Mouse (Mus musculus) neural tube, embryonic 13.5 days (tissue): Measurements from ENCODE around the gene Atp8a1. TPM values are rescaled to one million over a fixed set of nuclear protein-coding genes. Genes with fewer than 3 reads are reported as not detected.

ENCODE experiments used
- ATAC-seq: fragments of 200-750 bp; cut with Nextera tagmentation; 2 replicates; pipeline ENCODE4 v1.8.0; 2017; ENCODE audit warnings: low read depth, mild to moderate bottlenecking, moderate TSS enrichment, moderate library complexity
- H3K27ac ChIP-seq: fragments of 300-500 bp; sonication (generic); replicated peaks from 2 replicates; pipeline ENCODE4 v1.5.1; 2015; ENCODE audit warnings: moderate library complexity, mild to moderate bottlenecking, inconsistent platforms
- H3K27me3 ChIP-seq: fragments of 300-500 bp; sonication (generic); 2 replicates; pipeline ENCODE4 v1.6.1; 2015; ENCODE audit warnings: mild to moderate bottlenecking, inconsistent platforms
- H3K36me3 ChIP-seq: fragments of 300-500 bp; sonication (generic); 2 replicates; pipeline ENCODE4 v1.6.1; 2015; ENCODE audit warnings: mild to moderate bottlenecking, inconsistent platforms
- H3K4me1 ChIP-seq: fragments of 300-500 bp; sonication (generic); replicated peaks from 2 replicates; pipeline ENCODE4 v1.6.1; 2015; ENCODE audit warnings: inconsistent platforms
- H3K4me2 ChIP-seq: fragments of 300-500 bp; sonication (generic); 2 replicates; pipeline ENCODE4 v1.6.1; 2015; ENCODE audit warnings: inconsistent platforms, mild to moderate bottlenecking, moderate library complexity
- H3K4me3 ChIP-seq: fragments of 300-500 bp; sonication (generic); 2 replicates; pipeline ENCODE4 v1.5.1; 2015; ENCODE audit warnings: mild to moderate bottlenecking, inconsistent platforms
- H3K9ac ChIP-seq: fragments of 300-500 bp; sonication (generic); 2 replicates; pipeline ENCODE4 v1.6.1; 2015; ENCODE audit warnings: moderate library complexity, mild to moderate bottlenecking, inconsistent platforms
- H3K9me3 ChIP-seq: fragments of 300-500 bp; sonication (generic); 2 replicates; pipeline ENCODE4 v1.6.1; 2016; ENCODE audit warnings: inconsistent platforms
- WGBS: fragments of 180-500 bp; shearing (Covaris S2); methylation state at CpG from one replicate; pipeline ENCODE4 v1.1.7; 2015; 5-methylcytosine and 5-hydroxymethylcytosine counted together
- polyA plus RNA-seq: library from polyadenylated mRNA; unstranded; fragments of >200 nt; fragmentation: Nextera tagmentation; extraction: Ambion mirVana; gene quantifications from 2 replicates; pipeline ENCODE4 v1.2.1, GENCODE M21; 2015

Atp8a1 gene
- polyA plus RNA-seq, 1 experiment from 2014 or later = 45.1 TPM

GRCm38 (mm10) chr5:67739261-67739660 lies 108.0 kb downstream of the Atp8a1 start:
- Histone ChIP-seq H3K9ac (no peak overlapping the region), H3K27me3 (no peaks in the 10 kb centered on the region), H3K4me1 (no peaks in the 10 kb centered on the region), H3K4me2 (no peak overlapping the region), H3K36me3 (peaks cover 45% of the 10 kb centered on the region), H3K4me3 (no peak overlapping the region), H3K9me3 (no peaks in the 10 kb centered on the region), H3K27ac (peak overlapping the region; percentile 18; the same call in 1 of the 2 replicates)
- ATAC-seq = no peak
- 88% methylated on average over 3 of the region's 3 CpGs for WGBS

- H3K4me2 ChIP-seq = no peak overlapping the region
- no peak for ATAC-seq
- 80% methylated on average over 10 of the region's 10 CpGs for WGBS
- peaks cover 34% of the 10 kb centered on the region for H3K36me3 ChIP-seq
- H3K9ac ChIP-seq = no peak overlapping the region
- no peak overlapping the region for H3K27ac ChIP-seq
- no peaks in the 10 kb centered on the region for H3K9me3 ChIP-seq
- no peaks in the 10 kb centered on the region for H3K27me3 ChIP-seq
- no peak overlapping the region for H3K4me3 ChIP-seq
- no peaks in the 10 kb centered on the region for H3K4me1 ChIP-seq
These were observed 109.1 kb downstream of the Atp8a1 start for GRCm38 (mm10) chr5:67738133-67738532.

GRCm38 (mm10) chr5:67735771-67736170 lies 111.5 kb downstream of the Atp8a1 start:
- H3K4me3 ChIP-seq = no peak overlapping the region
- no peak overlapping the region for H3K27ac ChIP-seq
- no peaks in the 10 kb centered on the region for H3K9me3 ChIP-seq
- ATAC-seq = no peak
- no peaks in the 10 kb centered on the region for H3K27me3 ChIP-seq
- no peaks in the 10 kb centered on the region for H3K4me1 ChIP-seq
- peaks cover 34% of the 10 kb centered on the region for H3K36me3 ChIP-seq
- no peak overlapping the region for H3K4me2 ChIP-seq
- no peak overlapping the region for H3K9ac ChIP-seq
- WGBS = 97% methylated on average over 1 of the region's 1 CpGs

- 68% methylated on average over 9 of the region's 9 CpGs for WGBS
- Histone ChIP-seq H3K4me2 (no peak overlapping the region), H3K9ac (no peak overlapping the region)
These were observed 113.5 kb downstream of the Atp8a1 start for GRCm38 (mm10) chr5:67733551-67734258.

GRCm38 (mm10) chr5:67733150-67733549 lies 114.1 kb downstream of the Atp8a1 start:
- no peaks in the 10 kb centered on the region for H3K27me3 ChIP-seq
- H3K4me1 ChIP-seq = no peaks in the 10 kb centered on the region
- 42% methylated on average over 6 of the region's 6 CpGs for WGBS
- no peak overlapping the region for H3K9ac ChIP-seq
- no peak overlapping the region for H3K4me2 ChIP-seq
- no peaks in the 10 kb centered on the region for H3K9me3 ChIP-seq
- no peak for ATAC-seq
- H3K4me3 ChIP-seq = no peak overlapping the region
- no peak overlapping the region for H3K27ac ChIP-seq
- H3K36me3 ChIP-seq = peaks cover 48% of the 10 kb centered on the region

More at GRCm38 (mm10) chr5:67733551-67734258, 113.5 kb downstream of the Atp8a1 start:
- no peaks in the 10 kb centered on the region for H3K4me1 ChIP-seq
- no peak for ATAC-seq
- no peaks in the 10 kb centered on the region for H3K27me3 ChIP-seq
- no peak overlapping the region for H3K27ac ChIP-seq
- no peak overlapping the region for H3K4me3 ChIP-seq
- no peaks in the 10 kb centered on the region for H3K9me3 ChIP-seq
- peaks cover 47% of the 10 kb centered on the region for H3K36me3 ChIP-seq

GRCm38 (mm10) chr5:67727755-67728154 lies 119.5 kb downstream of the Atp8a1 start:
- Histone ChIP-seq H3K4me2 (no peak overlapping the region), H3K36me3 (peaks cover 45% of the 10 kb centered on the region), H3K27ac (no peak overlapping the region), H3K27me3 (no peaks in the 10 kb centered on the region), H3K9me3 (no peaks in the 10 kb centered on the region), H3K4me1 (no peaks in the 10 kb centered on the region), H3K9ac (no peak overlapping the region), H3K4me3 (no peak overlapping the region)
- WGBS = 21% methylated on average over 2 of the region's 2 CpGs
- ATAC-seq = no peak

GRCm38 (mm10) chr5:67726810-67727209 lies 120.4 kb downstream of the Atp8a1 start:
- Histone ChIP-seq H3K4me2 (no peak overlapping the region), H3K9me3 (no peaks in the 10 kb centered on the region), H3K27ac (no peak overlapping the region), H3K27me3 (no peaks in the 10 kb centered on the region), H3K36me3 (peaks cover 37% of the 10 kb centered on the region), H3K9ac (no peak overlapping the region), H3K4me3 (no peak overlapping the region), H3K4me1 (no peaks in the 10 kb centered on the region)
- ATAC-seq = no peak
- 86% methylated on average over 13 of the region's 13 CpGs for WGBS

- WGBS = 98% methylated on average over 7 of the region's 7 CpGs
- H3K9ac ChIP-seq = no peak overlapping the region
- H3K4me2 ChIP-seq = no peak overlapping the region
- H3K4me3 ChIP-seq = no peak overlapping the region
- H3K4me1 ChIP-seq = peaks cover 21% of the 10 kb centered on the region
- no peaks in the 10 kb centered on the region for H3K9me3 ChIP-seq
- no peak overlapping the region for H3K27ac ChIP-seq
- H3K27me3 ChIP-seq = no peaks in the 10 kb centered on the region
- ATAC-seq = no peak
- H3K36me3 ChIP-seq = peaks cover 44% of the 10 kb centered on the region
These were observed 145.6 kb downstream of the Atp8a1 start for GRCm38 (mm10) chr5:67701641-67702040.

- H3K4me2 ChIP-seq = no peak overlapping the region
- no peak for ATAC-seq
- H3K27me3 ChIP-seq = no peaks in the 10 kb centered on the region
- 95% methylated on average over 1 of the region's 1 CpGs for WGBS
- H3K36me3 ChIP-seq = peaks cover 38% of the 10 kb centered on the region
- no peak overlapping the region; the same call in 1 of the 2 replicates for H3K27ac ChIP-seq
- H3K4me1 ChIP-seq = peaks cover 21% of the 10 kb centered on the region
- no peaks in the 10 kb centered on the region for H3K9me3 ChIP-seq
- H3K9ac ChIP-seq = no peak overlapping the region
- H3K4me3 ChIP-seq = no peak overlapping the region
These were observed 147.8 kb downstream of the Atp8a1 start for GRCm38 (mm10) chr5:67699418-67699817.

- Histone ChIP-seq H3K27me3 (no peaks in the 10 kb centered on the region), H3K9ac (no peak overlapping the region), H3K4me3 (no peak overlapping the region), H3K4me1 (peaks cover 21% of the 10 kb centered on the region), H3K27ac (peak overlapping the region; percentile 82), H3K9me3 (no peaks in the 10 kb centered on the region), H3K36me3 (peaks cover 31% of the 10 kb centered on the region), H3K4me2 (no peak overlapping the region)
- WGBS = 90% methylated on average over 3 of the region's 3 CpGs
- no peak for ATAC-seq
These were observed 149.1 kb downstream of the Atp8a1 start for GRCm38 (mm10) chr5:67698176-67698575.

- peak; percentile 78 for ATAC-seq
- Histone ChIP-seq H3K4me3 (no peak overlapping the region), H3K9ac (0 out of 2 replicates have a peak overlapping the region, but pooled peaks have one; percentile 23), H3K27me3 (no peaks in the 10 kb centered on the region), H3K27ac (peak overlapping the region; percentile 82), H3K36me3 (peaks cover 20% of the 10 kb centered on the region), H3K9me3 (no peaks in the 10 kb centered on the region), H3K4me1 (peaks cover 21% of the 10 kb centered on the region), H3K4me2 (peak overlapping the region; percentile 27)
- WGBS = 16% methylated on average over 12 of the region's 12 CpGs
These were observed 150.3 kb downstream of the Atp8a1 start for GRCm38 (mm10) chr5:67696741-67697596.

- Histone ChIP-seq H3K36me3 (peaks cover 3% of the 10 kb centered on the region; the same call in 1 of the 2 replicates), H3K9me3 (no peaks in the 10 kb centered on the region), H3K4me3 (no peak overlapping the region), H3K27ac (no peak overlapping the region), H3K4me1 (peaks cover 21% of the 10 kb centered on the region), H3K27me3 (no peaks in the 10 kb centered on the region), H3K9ac (no peak overlapping the region), H3K4me2 (no peak overlapping the region)
- ATAC-seq = no peak
- WGBS = 90% methylated on average over 14 of the region's 14 CpGs
These were observed 152.1 kb downstream of the Atp8a1 start for GRCm38 (mm10) chr5:67695055-67695710.
